Mouse (Mus musculus): ENCODE measurements around the gene Msgn1.

The Msgn1 gene

DNA sequence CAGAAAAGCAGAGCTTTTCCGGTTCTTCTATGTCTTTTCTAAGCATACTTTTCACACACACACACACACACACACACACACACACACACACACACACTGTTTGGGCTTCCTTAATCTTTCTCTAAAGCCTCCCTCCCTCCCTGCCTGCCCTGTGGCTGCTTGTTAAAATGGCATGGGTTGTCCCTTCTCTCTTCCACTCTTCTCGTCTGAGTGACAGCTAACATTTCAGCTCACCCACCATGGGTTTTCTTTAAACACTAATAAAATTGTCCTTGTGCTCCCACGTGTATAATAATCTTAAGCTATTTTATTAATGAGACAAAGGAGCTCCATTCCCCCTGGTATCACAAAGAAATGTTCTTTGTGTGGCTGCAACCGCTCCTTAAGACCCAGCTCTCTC, 10.7 kb downstream of the Msgn1 start:
- no peak for DNase-seq

DNA sequence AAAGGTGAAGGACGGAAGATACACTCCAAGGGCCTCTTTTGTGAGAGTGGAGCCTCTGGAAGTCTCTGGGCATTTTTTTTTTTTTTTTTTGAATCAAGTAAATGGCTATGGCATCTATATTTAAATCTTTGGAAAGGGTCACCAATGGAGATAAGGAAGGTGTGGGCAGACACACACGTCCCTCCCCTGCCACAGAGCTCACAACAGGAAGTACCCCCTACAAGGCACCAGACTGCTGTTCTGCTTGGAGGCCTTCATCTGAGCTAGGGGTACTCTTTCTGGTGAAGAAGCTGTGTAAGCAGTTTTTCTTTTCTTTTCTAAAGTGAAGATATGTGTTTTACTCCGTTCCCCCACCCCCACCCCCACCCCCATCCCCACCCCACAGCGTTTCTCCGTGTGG, 11.9 kb downstream of the Msgn1 start:
- no peak for DNase-seq

DNA sequence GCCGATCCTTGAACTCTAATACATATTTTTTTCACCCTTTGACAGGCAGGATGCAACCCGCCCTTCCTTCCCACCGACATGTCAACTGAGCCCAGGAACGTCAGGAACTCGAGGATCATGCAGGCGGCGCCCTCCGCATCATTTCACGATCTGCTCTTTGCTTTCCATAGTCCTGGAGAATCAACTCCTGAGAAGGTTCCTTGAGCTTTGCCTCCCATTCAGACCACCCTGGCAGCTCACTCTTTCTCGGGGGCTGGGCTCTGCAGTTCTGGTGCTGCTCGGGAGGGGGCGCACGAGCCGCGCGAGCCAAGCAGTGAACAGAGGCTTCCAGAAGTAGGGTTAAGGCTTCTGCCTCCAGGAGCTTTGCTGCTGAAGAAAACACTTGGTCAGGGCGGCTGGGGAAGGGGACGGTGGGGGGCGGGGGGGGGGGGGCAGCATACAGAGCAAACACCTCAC, 12.6 kb downstream of the Msgn1 start:
- DNase-seq: peak; percentile 80 to 87

DNA sequence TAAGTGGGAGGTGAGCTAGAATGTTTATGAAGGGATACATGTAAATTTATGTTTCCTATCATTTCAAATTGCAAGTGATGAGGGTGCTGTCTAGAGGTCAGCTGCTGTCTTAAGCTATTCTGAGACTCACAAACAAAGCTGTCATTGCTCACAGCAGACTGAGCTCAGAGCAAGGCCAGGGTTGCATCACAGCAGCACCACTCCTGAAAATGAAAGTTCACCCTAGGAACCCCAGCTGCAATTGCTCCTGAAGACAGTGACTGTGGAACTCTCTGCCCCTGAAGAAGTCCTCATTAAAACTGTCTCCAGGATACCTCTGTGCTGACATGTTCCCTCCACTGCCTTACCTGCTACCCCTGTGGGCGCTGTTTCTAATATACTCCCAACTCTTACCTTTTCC, 13.7 kb downstream of the Msgn1 start:
- DNase-seq: no peak

DNA sequence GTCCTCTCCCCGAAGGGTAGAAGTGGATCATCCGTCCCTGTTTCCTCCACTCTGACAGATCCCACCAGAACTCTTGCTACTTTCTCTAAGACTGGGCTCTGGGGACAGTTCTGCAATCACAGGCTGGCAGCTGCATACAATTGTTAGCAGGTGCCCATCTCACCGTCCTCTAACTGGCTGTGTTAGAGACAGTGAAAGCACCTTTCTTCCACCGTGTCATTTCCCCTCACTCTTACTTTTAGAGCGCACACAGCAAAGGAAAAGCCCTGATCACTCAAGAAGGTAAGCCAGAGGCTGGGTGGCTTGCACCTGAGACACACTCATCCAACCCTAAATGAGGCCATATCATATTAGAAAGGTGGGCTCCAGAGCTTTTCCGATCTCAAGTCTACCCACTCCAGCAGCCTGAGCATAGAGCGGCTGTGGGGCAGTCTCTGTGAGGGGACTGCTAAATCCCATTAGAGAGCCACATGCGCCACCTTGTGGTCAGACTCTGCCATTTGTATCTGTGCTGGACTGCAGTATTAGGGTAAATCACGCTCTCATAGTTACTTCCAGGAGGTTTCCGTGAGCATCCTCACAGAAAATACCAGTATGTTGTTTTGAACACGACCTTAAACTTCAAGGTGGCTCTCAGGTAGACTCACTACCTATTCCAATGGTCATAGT, 30.2 kb downstream of the Msgn1 start:
- DNase-seq: peak; percentile 81 to 87

DNA sequence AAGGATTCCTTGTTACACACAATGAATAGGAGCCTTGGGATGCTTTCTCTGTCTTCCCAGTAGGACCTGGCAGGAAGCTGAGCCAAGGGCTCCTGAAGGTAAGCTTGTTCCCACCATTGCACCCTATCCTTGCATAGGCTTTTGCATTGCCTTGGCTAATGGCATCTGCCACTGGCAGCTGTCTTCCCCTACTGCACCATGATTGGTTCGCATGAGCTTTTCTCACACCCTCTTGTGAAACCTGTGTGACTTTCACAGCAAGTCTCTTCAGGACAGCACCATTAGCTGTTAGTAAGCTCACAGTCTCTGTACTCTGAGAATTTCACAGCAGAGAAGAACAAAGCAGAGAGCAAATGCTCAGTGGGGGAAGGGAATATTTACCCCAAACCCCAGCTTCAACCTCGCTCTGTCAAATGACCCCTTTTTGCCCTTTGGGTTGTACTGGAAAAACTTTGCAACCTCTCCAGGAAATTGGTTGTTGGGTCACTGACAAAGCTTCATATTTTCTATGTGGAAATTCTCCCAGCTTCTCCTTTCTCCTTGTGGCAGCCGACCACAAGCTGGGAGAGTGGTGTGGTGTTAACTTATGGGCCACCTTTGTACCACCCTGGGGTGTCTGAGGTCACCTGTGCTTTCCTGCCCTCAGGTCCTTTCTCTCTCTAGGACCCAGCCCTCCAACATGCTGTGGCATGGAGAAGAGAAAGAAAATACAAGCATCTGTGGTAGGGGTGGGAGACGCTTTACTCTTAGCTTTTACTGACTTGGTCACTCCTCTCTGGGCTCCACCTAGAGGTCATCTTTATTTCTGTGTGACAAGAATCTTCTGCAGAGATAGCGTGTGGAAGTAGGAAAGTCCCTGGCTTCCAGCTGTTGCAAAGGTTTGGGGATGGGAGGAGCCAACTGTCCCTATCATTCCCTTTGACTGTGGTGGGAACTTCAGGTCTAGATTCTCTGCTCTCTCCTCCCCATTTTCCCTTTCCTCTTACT, 31.1 kb downstream of the Msgn1 start:
- peak in 1 of 2 experiments; percentile 4 for DNase-seq

DNA sequence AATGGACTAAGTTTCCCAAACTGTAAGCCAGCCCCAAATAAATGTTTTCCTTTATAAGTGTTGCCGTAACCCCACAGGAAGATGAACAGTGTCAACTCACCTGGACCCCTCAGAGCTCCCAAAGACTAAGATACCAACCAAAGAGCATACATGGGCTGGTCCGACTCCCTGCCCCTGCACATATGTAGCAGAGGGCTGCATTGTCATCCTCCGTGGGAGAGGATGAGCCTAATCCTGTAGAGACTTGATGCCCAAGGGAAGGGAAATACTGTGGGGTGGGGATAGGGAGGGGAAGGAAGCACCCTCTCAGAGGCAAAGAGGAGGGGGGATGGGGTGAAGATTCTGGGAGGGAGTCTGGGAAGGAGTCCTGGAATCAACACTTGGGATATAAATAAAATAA, 50.1 kb downstream of the Msgn1 start:
- no peak for DNase-seq

Data from lung, postnatal 4 days (tissue).